Mouse (Mus musculus): Measurements from ENCODE around the gene Usmg5. TPM values are rescaled to one million over a fixed set of nuclear protein-coding genes. Genes with fewer than 3 reads are reported as not detected.
A peak's percentile ranks its signal among the peaks of the same experiment; 100 is the strongest.

Usmg5 gene
- total RNA-seq, 4 experiments from 2014 or later = 802 to 951 (median 835) TPM

DNA sequence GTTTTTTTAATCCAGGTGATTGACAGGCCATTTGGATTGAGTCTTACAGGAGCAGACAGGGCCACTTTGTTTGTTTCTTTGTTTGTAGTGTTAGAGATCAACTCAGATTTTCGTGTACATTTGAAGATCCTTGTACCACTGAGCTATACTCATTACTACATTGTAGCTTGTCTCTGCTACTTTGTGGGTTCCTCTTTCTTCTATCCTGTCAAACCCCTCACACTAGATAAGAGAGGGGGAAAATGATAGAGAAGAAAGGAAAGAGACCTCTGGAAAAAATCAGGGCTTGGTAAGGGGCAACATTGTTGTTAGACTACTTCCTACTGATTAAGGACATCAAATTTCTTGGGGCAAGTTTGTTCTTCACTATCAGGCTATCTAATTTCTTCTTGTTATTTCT is 32.8 kb downstream of the Usmg5 start:
- no peak for DNase-seq (ENCODE audit: low spot score in 2 of 2)

DNA sequence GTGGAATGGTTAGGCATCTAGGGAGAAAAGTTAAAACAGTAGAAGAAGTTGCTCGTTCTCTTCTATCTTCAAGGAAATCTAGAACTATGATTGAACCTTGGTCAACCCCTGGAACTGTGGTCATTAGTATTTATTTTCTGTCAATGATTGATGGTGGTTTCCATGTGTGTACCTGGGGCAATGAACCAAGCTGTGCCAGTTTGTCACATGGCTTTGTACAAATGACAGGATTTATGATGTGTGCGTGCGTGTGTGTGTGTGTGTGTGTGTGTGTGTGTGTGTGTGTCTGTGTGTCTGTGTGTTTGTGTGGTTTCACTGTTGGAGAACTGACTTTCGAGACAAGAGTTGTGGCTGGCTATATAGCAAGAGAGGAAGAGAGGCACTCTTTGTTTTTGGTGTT is 37.0 kb downstream of the Usmg5 start:
- no peak for DNase-seq (ENCODE audit: low spot score in 2 of 2)

DNA sequence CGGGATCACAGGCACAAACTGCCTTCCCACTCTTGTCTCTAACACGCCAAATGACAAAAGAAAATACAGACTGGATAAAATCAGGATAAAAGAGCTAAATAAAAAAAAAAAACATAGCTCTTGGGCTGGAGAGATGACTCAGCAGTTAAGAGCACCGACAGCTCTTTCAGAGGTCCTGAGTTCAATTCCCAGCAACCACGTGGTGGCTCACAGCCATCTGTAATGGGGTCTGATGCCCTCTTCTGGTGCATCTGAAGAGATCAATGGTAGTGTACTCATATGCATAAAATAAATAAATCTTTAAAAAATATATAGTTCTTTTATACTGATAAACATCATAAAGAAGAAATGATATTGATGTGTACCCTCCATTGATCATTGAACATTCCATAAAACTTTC is 37.5 kb downstream of the Usmg5 start:
- no peak for DNase-seq (ENCODE audit: low spot score in 2 of 2)

DNA sequence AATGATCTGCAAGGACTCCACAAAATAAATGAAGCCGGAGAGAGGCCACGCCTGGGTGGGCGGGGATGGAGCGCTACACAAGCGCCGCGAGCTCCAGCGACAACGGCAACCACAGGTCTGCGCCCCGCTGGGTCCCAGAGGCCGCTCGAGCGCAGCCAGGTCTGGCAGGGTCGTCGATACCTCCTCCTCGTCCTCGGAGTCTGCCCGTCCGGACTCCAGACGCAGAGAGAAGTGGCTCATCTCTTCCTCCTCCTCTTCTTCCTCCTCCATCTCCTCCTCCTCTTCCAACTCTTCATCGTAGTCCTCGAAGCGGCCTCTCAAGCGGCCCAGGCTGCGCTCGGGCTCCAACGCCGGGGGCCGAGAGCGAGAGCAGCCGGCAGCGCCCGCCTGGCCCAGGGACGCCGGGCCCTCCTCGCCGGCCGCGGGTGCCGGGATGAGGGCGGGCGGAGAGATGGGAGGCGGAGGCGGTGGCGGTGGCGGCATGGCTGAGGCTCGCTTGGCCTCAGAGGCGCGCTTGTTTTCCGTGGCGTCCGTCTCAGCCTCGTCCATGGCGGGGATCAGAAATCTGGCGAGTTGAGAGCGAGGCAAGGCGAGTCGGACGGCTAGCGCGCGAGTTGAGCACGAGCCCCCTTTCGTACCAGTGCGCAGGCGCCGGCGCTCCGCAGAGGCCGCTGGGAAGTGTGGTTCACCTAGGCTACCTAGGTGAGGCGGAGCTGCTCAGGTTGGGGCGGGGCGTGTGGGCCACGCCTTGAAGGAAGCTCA is 40.0 kb downstream of the Usmg5 start, which contains the start of gene Pcgf6:
Pcgf6 (minus strand) TSS at position 636 of the 762 bp plus-strand sequence.
- DNase-seq (ENCODE audit: low spot score in 2 of 2) = peak; percentile 52 to 76

DNA sequence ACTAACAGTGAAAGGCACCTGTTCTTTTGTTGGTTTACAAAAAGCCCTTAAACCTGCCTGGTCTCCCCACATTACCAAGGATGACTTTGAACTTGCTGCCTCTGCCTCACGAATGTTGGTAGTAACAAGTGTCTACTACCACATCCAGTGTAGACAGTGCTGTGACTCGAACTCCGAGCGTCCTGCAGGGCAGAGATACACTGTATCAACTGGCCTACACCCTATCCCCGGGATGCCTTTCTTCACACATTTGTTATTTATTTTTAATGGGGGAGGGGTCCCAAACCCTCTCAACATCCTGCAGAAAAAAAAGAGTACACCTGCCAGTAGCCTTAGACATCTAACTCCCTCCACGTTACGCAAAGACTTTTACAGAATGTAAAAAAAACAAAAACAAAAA is 40.6 kb downstream of the Usmg5 start:
- no peak for DNase-seq (ENCODE audit: low spot score in 2 of 2)

DNA sequence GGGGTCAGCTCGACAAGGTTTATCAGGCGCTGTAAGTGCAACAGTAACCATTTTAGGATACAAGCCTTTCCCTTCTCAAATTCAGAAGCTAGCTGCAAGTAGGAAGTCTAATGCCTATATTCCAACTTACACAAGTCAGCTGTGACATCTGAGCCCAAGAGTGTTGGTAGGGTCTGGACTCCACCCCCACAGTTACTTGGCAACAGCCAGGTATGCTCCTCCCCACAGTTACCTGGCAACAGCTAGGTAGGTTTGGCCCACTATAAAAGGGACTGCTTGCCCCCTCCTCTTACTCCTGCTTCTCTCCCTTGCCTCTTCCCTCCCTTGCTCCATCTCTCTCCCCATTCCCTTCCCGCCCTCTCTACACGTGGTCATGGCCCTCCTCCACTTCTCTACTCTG is 41.4 kb downstream of the Usmg5 start:
- no peak for DNase-seq (ENCODE audit: low spot score in 2 of 2)

DNA sequence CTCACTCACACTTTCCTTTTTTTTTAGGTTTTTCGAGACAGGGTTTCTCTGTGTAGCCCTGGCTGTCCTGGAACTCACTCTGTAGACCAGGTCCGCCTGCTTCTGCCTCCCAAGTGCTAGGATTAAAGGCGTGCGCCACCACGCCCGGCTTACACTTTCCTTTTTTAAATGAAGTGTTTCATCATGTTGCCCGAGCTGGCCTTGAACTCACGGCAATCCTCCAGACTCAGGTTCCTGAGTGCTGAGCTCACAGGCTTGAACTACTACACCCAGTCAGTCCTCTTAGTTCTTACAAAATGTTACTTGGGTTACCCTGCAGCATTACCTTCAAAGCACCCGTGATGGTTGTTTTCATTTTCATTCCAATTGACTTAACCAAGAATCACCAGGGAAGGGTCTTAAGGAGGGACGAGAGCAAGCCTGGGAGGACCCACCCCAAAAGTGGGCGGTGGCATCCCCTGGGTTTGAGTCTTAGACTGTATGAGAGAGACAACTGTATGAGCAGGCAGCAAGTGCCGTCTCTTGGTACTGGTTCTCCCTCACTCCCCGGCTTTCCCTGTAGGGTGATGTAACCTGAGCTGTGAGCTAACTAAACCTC is 43.1 kb downstream of the Usmg5 start:
- DNase-seq (ENCODE audit: low spot score in 2 of 2) = no peak

DNA sequence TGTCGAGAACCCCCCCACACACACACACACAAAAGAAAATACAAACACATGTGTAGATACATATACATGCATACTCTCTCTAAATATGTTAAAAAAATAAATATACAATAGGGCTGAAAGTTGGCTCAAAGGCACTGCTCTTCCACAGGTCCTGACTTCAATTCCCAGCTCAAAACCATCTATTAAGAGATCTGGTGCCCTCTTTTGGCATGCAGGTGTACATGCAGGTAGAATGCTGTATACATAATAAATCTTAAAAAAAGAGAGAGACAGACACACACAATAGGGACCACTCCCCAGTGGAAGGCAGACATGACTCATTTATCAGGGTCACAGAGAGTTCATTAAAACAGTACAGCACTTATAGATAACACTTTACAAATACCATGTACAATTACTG is 44.1 kb downstream of the Usmg5 start:
- DNase-seq (ENCODE audit: low spot score in 2 of 2) = no peak

DNA sequence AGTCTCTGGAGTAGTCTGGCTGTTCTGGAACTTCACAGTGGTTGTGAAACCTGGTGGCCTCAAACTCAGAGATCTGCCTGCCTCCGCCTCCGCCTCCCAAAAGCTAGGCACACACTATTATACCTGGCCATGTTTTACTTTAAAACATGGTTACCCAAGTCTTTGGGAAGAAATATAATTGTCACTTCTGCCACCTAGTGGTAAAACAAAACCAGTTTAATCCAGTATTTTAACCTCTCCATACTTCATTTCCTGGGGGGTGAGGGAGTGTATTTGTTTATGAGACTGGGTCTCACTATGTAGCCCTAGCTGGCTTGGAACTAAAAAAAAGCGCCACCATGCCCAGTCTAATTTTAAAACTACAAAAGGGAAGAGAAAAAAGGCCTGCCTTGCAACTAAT is 46.8 kb downstream of the Usmg5 start:
- no peak for DNase-seq (ENCODE audit: low spot score in 2 of 2)

DNA sequence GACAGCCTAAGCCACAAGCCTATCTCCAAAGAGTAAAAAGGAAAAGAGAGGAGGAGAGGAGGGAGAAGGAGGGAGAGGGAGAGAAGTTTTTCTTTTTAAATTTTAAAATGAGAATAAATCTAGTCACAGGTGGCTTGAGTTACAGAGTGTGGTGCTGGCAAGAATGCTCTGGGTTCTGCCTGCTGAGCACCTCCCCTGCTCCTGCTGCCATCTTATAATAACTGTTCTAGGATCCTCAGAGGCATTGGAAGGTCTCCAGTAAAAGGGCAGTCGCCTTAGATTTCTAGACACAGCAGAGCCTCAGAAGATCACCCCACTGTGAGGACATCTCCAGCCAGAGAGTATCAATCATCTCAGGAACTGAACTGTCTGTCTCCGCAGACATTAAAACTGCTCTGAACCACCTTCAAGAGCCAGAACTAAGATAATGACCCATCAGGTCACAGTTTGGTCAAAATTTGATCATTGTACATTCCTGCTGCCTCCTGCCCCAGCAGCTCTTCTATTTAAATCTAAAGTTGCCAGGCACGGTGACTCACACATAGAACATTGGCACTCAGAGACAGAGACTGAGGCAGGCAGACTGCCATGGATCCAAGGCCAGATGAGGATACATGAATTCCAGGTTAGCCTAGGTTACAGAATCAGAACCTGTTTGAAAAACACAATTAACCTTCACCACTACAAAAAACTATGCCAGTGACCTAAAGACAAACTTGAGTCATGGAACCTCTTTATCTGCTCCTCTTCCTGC is 49.5 kb downstream of the Usmg5 start:
- no peak for DNase-seq (ENCODE audit: low spot score in 2 of 2)

DNA sequence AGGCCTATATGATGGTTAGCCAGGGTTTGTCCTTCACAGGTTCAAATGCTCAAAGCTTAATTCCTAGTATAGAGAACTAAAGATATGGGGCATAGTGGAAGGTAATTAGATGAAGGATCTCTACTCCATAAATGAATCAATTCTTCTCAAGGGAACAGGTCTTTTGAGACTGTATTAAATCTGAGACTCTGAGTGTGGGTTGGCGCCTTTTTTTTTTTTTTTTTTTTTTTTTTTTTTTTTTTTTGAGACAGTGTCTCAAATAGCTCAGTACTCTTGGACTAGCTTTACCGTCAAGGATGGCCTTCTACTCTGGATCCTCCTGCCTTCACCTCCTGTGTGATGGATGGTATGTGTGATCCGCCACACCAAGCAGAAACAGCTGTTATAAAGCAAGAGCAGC is 53.9 kb downstream of the Usmg5 start:
- no peak for DNase-seq (ENCODE audit: low spot score in 2 of 2)

DNA sequence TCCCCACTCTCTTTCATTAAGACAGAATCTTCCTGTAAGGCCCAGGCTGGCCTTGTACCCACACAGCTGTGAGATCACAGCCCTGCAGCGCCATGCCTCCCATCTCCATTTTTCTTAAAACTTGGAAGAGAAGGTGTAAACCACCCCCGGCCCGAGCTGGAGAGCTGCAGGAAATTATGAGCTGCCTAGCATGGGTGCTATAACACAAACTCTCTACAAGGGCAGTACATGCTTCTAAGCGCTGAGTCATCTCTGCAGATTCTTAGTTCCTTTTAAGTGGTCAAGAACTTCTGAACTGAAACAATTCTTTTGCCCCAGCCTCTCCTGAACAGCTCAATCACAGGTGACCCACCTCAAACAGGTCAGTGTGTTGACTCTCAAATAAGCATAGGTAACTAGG is 55.5 kb downstream of the Usmg5 start:
- no peak for DNase-seq (ENCODE audit: low spot score in 2 of 2)

Other genes starting within 250 kb of the Usmg5 start
- 100 to 1,000 TPM; 144 to 177 (median 163) TPM for gene Ina, start 75.9 kb downstream of the Usmg5 start, total RNA-seq (2022)
- 100 to 1,000 TPM in 1 of 4 experiments, 10 to 100 TPM in 3; 72.5 to 101 (median 83.1) TPM for gene Nt5c2, start 75.5 kb downstream of the Usmg5 start, total RNA-seq (2022)
- 10 to 100 TPM; 17.7 to 27.8 (median 21.1) TPM for gene Pcgf6, start 39.7 kb downstream of the Usmg5 start, total RNA-seq (2022)
- gene Taf5, start 22.9 kb downstream of the Usmg5 start, total RNA-seq (2022) = 1 to 10 TPM; 5.4 to 6.1 (median 5.7) TPM
- gene Pdcd11, start 121 bp upstream of the Usmg5 start, total RNA-seq (2022) = 10 to 100 TPM; 17.0 to 19.7 (median 18.8) TPM
- gene Calhm2, start 47.6 kb upstream of the Usmg5 start, total RNA-seq (2022) = 1 to 10 TPM; 4.5 to 7.5 (median 6.3) TPM
- not detected for gene Calhm1, start 53.6 kb upstream of the Usmg5 start, total RNA-seq (2022)
- not detected for gene Calhm3, start 67.1 kb upstream of the Usmg5 start, total RNA-seq (2022)
- gene Neurl1a, start 88.2 kb upstream of the Usmg5 start, total RNA-seq (2022) = 100 to 1,000 TPM; 144 to 170 (median 155) TPM